Mouse (Mus musculus) kidney, postnatal 36 days (tissue): ENCODE measurements around the gene Olfr58.
"Not testable (repeated sequence)": the region's sequence is repeated elsewhere in the genome, so short reads cannot be mapped to it uniquely, and the experiment has no call there.

ENCODE experiments used
- DNase-seq, 2 experiments: peaks; one replicate each; pipeline ENCODE4 v3.0.0; 2021 to 2022; ENCODE audit warnings: mixed read lengths in 2 of 2

Olfr58 gene

DNA sequence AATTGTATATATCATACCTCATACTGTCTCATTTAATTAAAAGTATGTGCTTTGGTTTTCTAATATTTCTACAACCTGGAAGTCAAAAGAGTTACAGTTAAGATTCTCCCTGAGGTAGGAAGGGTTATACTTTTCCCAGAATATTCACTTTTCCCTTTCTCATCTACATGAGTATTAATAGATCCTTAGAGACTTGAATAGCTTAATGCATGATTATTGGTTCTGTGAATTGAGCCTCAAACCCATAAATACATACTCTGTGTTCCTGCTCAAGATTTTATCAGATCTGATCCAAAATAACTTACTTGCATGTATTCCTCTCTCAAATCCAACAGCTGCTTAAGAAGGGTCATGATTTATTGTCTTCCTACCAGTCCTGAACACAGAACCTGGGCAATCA lies at the start of gene Olfr58:
Olfr58 (plus strand) TSS at position 301 of the 400 bp plus-strand sequence.
- no peak for DNase-seq

DNA sequence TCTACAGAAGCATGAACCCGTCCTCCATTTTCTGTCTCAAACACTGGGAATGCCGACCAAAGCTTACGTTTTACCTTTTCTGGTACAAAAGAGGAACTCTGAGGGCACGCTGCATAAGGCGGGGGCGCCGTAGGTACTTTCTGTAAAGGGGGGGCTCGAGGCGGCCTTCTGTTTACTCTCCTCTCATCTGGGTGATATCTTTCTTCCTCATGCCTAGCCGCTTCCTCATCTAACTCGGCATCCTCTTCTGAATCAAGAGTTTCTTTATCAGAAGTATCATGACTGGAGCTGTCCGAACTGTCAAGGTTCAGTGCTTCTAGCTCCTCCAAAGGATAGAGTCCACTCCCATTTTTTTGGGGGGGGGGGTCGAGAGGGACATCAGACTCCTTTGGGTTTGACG lies 10.9 kb upstream of the Olfr58 start:
- no peak for DNase-seq

DNA sequence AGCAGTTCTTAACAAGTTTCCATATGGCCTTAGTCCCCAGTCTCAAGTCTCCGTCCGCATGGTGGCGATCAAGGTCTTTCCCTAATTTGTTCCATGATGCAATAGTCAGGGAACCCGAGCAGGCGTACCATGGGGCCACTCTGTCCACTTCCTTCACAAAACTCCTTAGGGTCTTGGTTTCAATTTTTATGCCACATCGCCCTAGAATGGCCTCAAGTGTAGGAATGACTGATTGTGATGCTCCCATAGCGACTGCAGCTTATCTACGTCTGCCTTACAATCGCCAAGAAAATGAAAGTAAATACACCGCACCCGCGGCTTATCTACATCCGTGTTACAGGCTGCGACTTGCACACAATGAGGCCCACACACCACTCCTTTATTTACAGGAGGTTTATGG lies 10.4 kb upstream of the Olfr58 start:
- no peak for DNase-seq

DNA sequence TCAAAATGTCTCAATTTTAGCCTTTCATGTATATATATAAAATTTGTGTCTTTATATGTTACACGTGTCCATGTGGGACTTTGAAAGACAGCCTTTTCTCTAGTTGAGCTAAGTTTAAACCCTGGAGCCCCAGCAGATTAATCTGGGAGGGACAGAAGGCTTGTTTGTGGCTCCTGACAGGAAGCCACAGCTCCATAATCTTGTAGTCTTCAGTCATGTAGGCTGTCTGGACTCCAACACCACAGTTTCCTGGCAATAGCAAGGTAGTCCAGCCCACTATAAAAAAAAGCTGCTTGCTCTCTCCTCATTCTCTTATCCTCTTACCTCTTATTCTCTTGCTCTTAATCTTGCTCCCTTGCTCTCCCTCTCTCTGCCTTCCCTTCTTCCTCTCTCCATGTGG lies 22.9 kb downstream of the Olfr58 start:
- DNase-seq: no peak

DNA sequence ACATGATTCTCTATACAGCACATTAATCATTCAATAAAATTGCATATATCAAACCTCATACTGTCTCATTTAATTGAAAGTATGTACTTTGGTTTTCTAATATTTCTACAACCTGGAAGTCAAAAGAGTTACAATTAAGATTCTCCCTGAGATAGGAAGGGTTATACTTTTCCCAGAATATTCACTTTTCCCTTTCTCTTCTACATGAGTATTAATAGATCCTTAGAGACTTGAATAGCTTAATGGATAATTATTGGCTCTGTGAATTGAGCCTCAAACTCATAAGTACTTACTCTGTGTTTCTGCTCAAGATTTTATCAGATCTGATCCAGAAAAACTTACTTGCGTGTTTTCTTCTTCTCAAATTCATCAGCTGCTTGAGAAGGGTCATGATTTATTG lies 24.5 kb downstream of the Olfr58 start, which contains the start of gene Olfr859:
Olfr859 (plus strand) TSS at position 301 of the 400 bp plus-strand sequence.
- not testable (repeated sequence) for DNase-seq
